Mouse (Mus musculus): Measurements from ENCODE around the gene Spaca6. TPM values are rescaled to one million over a fixed set of nuclear protein-coding genes. Genes with fewer than 3 reads are reported as not detected.
"Not testable (repeated sequence)": the region's sequence is repeated elsewhere in the genome, so short reads cannot be mapped to it uniquely, and the experiment has no call there.

The Spaca6 gene
- polyA plus RNA-seq, 1 experiment, result 4.3 TPM

DNA sequence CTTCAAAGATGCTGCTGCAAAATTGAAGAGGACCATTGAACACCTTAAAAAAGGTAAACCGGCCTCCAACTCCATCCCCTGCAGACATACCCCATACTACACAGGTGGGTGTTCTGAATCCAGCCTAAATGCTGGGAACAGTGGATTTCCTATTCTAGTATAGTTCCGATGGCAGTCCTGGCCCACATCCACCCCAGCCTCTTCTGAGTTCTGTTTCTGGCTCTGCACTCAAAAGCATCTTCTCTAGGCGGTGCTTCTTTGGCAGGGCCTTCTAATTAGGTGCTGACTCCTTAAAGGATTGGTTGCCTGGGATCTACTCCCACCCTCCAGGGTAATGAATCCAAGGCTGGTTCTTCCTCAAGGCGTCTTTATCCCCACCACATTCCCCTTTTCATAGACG, 9.1 kb downstream of the Spaca6 start:
- WGBS, result 82% methylated on average over 5 of the region's 5 CpGs
- H3K27me3 ChIP-seq (ENCODE audit: control insufficient read depth, insufficient read depth, low read length), result no peaks in the 10 kb centered on the region
- TF ChIP-seq CTCF (IDR thresholded peaks at IDR 0.05; ENCODE audit: extremely low read depth, insufficient read length, insufficient replicate concordance, low read depth, low read length) (no peak), POLR2A (IDR thresholded peaks at IDR 0.05; ENCODE audit: low read depth, low read length) (no peak)
- H3K4me1 ChIP-seq (ENCODE audit: control insufficient read depth, insufficient read depth, insufficient read length, low read length), result no peaks in the 10 kb centered on the region
- no peak overlapping the region for H3K27ac ChIP-seq (ENCODE audit: insufficient read depth, low read depth, low read length)
- H3K36me3 ChIP-seq (ENCODE audit: control insufficient read depth, insufficient read depth, low read length), result no peaks in the 10 kb centered on the region
- no peak overlapping the region for H3K4me3 ChIP-seq (ENCODE audit: low read depth, low read length)

DNA sequence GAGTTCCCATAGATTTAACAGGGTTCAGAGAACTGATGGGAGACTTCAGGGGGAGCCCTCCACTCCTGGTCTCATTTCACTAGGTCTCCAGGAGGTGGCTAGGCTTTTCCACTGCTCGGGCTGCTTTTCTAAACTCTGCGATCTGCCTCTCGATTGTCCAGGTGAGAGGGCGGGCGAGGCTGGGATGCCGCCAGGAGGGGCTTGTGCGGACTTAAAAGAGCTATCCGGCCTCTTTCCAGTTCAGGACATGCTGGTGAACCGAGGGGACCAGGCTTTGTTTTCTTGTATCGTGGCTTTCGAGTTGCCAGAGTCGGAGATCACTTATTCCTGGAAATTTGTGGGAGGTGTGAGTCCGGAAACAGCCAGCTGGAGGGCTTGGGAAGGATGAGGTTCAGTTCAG, 10.5 kb downstream of the Spaca6 start:
- TF ChIP-seq POLR2A (IDR thresholded peaks at IDR 0.05; ENCODE audit: low read depth, low read length) (no peak), CTCF (IDR thresholded peaks at IDR 0.05; ENCODE audit: extremely low read depth, insufficient read length, insufficient replicate concordance, low read depth, low read length) (no peak)
- WGBS, result 12% methylated on average over 13 of the region's 13 CpGs
- H3K27ac ChIP-seq (ENCODE audit: insufficient read depth, low read depth, low read length), result peak overlapping the region; percentile 23
- no peaks in the 10 kb centered on the region for H3K27me3 ChIP-seq (ENCODE audit: control insufficient read depth, insufficient read depth, low read length)
- H3K36me3 ChIP-seq (ENCODE audit: control insufficient read depth, insufficient read depth, low read length), result no peaks in the 10 kb centered on the region
- no peaks in the 10 kb centered on the region for H3K4me1 ChIP-seq (ENCODE audit: control insufficient read depth, insufficient read depth, insufficient read length, low read length)
- peak overlapping the region; percentile 71 for H3K4me3 ChIP-seq (ENCODE audit: low read depth, low read length)

DNA sequence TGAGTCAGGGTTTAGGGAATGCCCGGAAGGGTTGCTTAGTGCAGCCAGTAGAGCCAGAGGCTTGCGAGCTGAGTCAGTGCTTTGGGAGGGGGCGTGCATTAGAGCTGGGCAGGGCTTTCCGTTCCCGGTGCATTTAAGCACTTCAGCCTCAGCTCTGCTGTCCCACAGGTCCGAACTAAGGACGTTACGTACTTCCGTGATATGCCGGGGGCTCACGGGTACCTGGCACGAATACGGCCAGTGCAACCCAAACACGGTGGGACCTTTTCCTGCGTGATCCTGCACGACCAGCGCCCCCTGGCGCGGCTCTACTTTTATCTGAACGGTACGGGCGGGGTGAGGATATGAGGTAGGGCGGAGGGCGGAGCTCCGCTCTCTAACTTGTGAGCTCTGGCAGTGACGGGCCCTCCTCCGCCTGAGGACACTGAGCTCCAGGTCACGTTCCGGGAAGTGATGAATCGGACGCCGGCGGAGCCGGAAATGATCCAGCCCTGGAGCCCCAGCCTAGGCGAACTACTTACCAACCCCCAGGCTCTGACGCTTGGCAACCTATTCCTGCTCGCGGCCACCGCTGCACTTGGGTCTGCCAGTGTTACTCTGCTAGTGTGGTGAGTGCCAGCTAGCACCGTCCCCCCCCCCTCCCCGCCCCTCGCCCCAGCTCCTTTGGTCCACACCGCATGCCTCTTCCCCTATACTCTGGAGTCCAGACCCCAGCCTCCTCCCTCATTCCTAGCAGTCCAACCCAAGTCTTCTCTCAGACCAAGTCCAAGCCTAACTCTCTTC, 11.2 kb downstream of the Spaca6 start:
- H3K27ac ChIP-seq (ENCODE audit: insufficient read depth, low read depth, low read length), result peak overlapping the region; percentile 62
- no peaks in the 10 kb centered on the region for H3K4me1 ChIP-seq (ENCODE audit: control insufficient read depth, insufficient read depth, insufficient read length, low read length)
- no peaks in the 10 kb centered on the region for H3K36me3 ChIP-seq (ENCODE audit: control insufficient read depth, insufficient read depth, low read length)
- H3K4me3 ChIP-seq (ENCODE audit: low read depth, low read length), result peak overlapping the region; percentile 71
- no peaks in the 10 kb centered on the region for H3K27me3 ChIP-seq (ENCODE audit: control insufficient read depth, insufficient read depth, low read length)
- TF ChIP-seq CTCF (IDR thresholded peaks at IDR 0.05; ENCODE audit: extremely low read depth, insufficient read length, insufficient replicate concordance, low read depth, low read length) (peak; percentile 86; the same call in 1 of the 2 replicates), POLR2A (IDR thresholded peaks at IDR 0.05; ENCODE audit: low read depth, low read length) (peak; percentile 82)
- WGBS, result 1% methylated on average over 43 of the region's 43 CpGs

DNA sequence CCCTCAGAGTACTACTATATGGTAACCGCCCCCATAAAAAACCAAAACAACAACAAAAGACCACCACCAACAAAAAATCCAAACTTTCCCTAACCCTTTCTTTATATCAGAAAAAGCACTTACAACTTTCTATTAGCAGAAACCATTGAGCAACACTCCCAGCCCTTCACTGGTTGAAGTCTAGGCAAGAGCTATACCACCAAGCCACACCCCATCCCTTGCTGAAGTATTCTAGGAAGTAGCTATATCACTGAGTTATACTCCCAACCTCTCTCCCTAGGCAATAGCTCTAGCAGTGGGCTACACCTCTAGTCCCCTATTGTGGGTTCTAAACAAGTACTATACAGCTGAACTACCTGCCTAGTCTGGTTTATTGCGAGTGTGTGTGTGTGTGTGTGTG, 12.3 kb downstream of the Spaca6 start:
- Histone ChIP-seq H3K27me3 (ENCODE audit: control insufficient read depth, insufficient read depth, low read length) (no peaks in the 10 kb centered on the region), H3K27ac (ENCODE audit: insufficient read depth, low read depth, low read length) (no peak overlapping the region), H3K4me1 (ENCODE audit: control insufficient read depth, insufficient read depth, insufficient read length, low read length) (no peaks in the 10 kb centered on the region), H3K36me3 (ENCODE audit: control insufficient read depth, insufficient read depth, low read length) (no peaks in the 10 kb centered on the region), H3K4me3 (ENCODE audit: low read depth, low read length) (no peak overlapping the region)
- WGBS, result 97% methylated on average over 2 of the region's 2 CpGs
- TF ChIP-seq CTCF (IDR thresholded peaks at IDR 0.05; ENCODE audit: extremely low read depth, insufficient read length, insufficient replicate concordance, low read depth, low read length) (no peak), POLR2A (IDR thresholded peaks at IDR 0.05; ENCODE audit: low read depth, low read length) (no peak)

DNA sequence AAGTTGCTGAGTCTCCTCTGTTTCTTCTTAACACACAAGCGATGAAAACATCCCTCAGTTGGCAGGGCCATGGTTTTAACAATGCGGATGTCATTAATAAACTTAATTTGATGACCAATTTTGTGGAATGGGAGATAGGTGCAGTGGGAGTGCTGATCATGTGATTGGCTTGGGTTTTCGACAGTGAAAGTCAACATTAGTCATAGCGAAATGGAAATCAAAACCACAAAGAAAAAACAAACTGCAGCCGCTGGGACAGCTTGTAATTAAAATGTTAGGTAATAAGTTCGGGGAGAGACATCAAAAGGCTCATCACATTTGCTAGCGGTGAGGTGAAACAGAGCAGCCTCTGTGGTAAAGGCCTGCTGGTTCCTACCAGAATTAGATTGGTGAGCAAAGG, 13.8 kb downstream of the Spaca6 start:
- Histone ChIP-seq H3K4me3 (ENCODE audit: low read depth, low read length) (no peak overlapping the region), H3K36me3 (ENCODE audit: control insufficient read depth, insufficient read depth, low read length) (no peaks in the 10 kb centered on the region), H3K27ac (ENCODE audit: insufficient read depth, low read depth, low read length) (no peak overlapping the region), H3K27me3 (ENCODE audit: control insufficient read depth, insufficient read depth, low read length) (no peaks in the 10 kb centered on the region), H3K4me1 (ENCODE audit: control insufficient read depth, insufficient read depth, insufficient read length, low read length) (no peaks in the 10 kb centered on the region)
- TF ChIP-seq POLR2A (IDR thresholded peaks at IDR 0.05; ENCODE audit: low read depth, low read length) (no peak), CTCF (IDR thresholded peaks at IDR 0.05; ENCODE audit: extremely low read depth, insufficient read length, insufficient replicate concordance, low read depth, low read length) (no peak)
- WGBS, result 83% methylated on average over 7 of the region's 7 CpGs

DNA sequence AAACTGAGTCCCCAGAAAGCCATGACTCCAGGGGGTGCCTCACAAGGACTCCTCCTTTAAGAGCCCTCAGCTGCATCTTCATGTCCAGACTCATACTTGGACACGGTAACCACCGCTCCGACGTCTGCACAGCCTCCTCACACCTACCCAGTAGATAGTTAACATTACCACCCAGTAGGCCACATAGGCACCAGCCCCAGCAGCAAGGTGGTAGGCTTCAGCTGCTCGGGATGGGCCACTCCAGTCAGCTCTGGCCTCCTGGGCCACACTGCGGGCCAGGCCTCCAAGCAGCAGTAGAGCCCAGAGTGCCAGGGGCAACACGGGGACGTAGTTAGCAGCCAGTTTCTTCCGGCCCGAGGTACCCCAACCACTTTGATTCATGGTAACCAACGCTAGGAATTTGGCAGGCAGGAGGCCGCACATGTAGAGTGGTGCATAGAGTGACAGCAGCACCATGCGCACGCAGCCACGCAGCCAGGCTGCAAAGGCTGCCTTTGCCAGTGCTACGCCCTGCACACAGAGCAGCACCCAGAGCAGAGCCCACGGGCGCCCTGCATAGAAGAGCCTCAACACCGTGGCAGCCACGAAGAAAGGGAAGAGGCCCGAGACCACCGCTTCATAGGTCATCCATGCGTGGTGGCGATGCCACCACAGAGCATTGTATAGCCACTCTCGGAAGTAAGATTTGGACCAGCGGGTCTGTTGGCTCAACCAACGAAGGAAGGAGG, 16.7 kb downstream of the Spaca6 start:
- Histone ChIP-seq H3K36me3 (ENCODE audit: control insufficient read depth, insufficient read depth, low read length) (no peaks in the 10 kb centered on the region), H3K27me3 (ENCODE audit: control insufficient read depth, insufficient read depth, low read length) (no peaks in the 10 kb centered on the region), H3K4me3 (ENCODE audit: low read depth, low read length) (no peak overlapping the region), H3K4me1 (ENCODE audit: control insufficient read depth, insufficient read depth, insufficient read length, low read length) (no peaks in the 10 kb centered on the region), H3K27ac (ENCODE audit: insufficient read depth, low read depth, low read length) (no peak overlapping the region)
- 72% methylated on average over 27 of the region's 27 CpGs for WGBS
- TF ChIP-seq POLR2A (IDR thresholded peaks at IDR 0.05; ENCODE audit: low read depth, low read length) (no peak), CTCF (IDR thresholded peaks at IDR 0.05; ENCODE audit: extremely low read depth, insufficient read length, insufficient replicate concordance, low read depth, low read length) (no peak)

DNA sequence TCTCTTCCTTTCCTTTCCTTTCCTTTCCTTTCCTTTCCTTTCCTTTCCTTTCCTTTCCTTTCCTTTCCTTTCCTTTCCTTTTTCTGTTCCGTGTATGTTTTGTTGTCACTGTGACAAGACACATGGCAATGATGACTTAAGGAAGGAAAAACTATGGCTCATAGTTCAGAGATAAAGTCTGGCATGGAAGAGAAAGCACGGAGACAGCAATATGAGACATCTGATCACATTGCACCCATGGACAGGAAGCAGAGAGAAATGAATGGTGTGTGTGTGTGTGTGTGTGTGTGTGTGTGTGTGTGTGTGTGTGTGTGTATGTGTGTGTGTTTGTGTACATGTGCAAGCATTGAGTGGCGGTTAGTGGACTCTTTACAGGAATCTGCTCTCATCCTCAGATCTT, 17.6 kb downstream of the Spaca6 start:
- not testable (repeated sequence) for H3K4me3 ChIP-seq (ENCODE audit: low read depth, low read length); H3K36me3 ChIP-seq (ENCODE audit: control insufficient read depth, insufficient read depth, low read length); H3K4me1 ChIP-seq (ENCODE audit: control insufficient read depth, insufficient read depth, insufficient read length, low read length); H3K27me3 ChIP-seq (ENCODE audit: control insufficient read depth, insufficient read depth, low read length); H3K27ac ChIP-seq (ENCODE audit: insufficient read depth, low read depth, low read length)
- WGBS, result 54% methylated on average over 3 of the region's 3 CpGs
